In genomic region chr11:72489881-72490301, GRCm38 (mm10) we compare ENCODE assay signal across 8 mouse cellular contexts. TPM values are rescaled to one million over a fixed set of nuclear protein-coding genes. Genes with fewer than 3 reads are reported as not detected.
DNase-seq lines count a peak whose midpoint lies in the region; ATAC-seq and TF ChIP-seq lines count a peak whose summit lies in the region.

Gene Spns2, minus strand, starts transcription at chr11:72489904.

- H3K27ac ChIP-seq in forebrain, embryonic 16.5 days (ENCODE audit: low read length), result peak within 1 kb of the TSS; percentile 89
- H3K27ac ChIP-seq in layer of hippocampus, adult 2 months, result peak within 1 kb of the TSS; percentile 99

- 0 out of 2 replicates have a peak, but pooled peaks cover 2% of the 10 kb centered on the region for H3K27me3 ChIP-seq in forebrain, embryonic 16.5 days (replicated peaks; ENCODE audit: control insufficient read depth, insufficient read depth, low read length)

- peak within 1 kb of the TSS; percentile 71 for H3K9ac ChIP-seq in forebrain, embryonic 16.5 days (replicated peaks; ENCODE audit: low read depth, low read length)

- TF ChIP-seq CTCF in layer of hippocampus, adult 2 months (conservative IDR thresholded peaks at IDR 0.05), result peak; percentile 77
- TF ChIP-seq CTCF in lung, adult 2 months (IDR thresholded peaks at IDR 0.05; ENCODE audit: insufficient read depth, low read length), result 0 out of 2 replicates have a peak, but pooled peaks have one; percentile 7

- WGBS in forebrain, embryonic 16.5 days, result under 1% methylated on average over 31 of the region's 42 CpGs
- under 1% methylated on average over 38 of the region's 42 CpGs for WGBS in lung, adult 2 months

- H3K4me2 ChIP-seq in forebrain, embryonic 16.5 days (ENCODE audit: low read length), result peak within 1 kb of the TSS; percentile 61

- no peaks in the 10 kb centered on the region for H3K9me3 ChIP-seq in forebrain, embryonic 16.5 days (ENCODE audit: control insufficient read depth, low read length)

- H3K36me3 ChIP-seq in forebrain, embryonic 16.5 days (ENCODE audit: control insufficient read depth, insufficient read depth), result no peaks in the 10 kb centered on the region

- peak within 1 kb of the TSS; percentile 56 for H3K4me3 ChIP-seq in forebrain, embryonic 16.5 days (replicated peaks; ENCODE audit: low read length)
- H3K4me3 ChIP-seq in layer of hippocampus, adult 2 months, result peak within 1 kb of the TSS; percentile 65
- peak within 1 kb of the TSS; percentile 63 for H3K4me3 ChIP-seq in lung, adult 2 months (replicated peaks; ENCODE audit: extremely low read depth, low read depth, low read length)

- intact Hi-C loops in heart, postnatal 25 days (cut with DNase I), result loop anchor here (2.0 to 5.0 kb wide), 4 partner anchors 31 to 73 kb away; partner anchors contain the start of gene Mybbp1a

- H3K4me1 ChIP-seq in forebrain, embryonic 16.5 days (replicated peaks; ENCODE audit: control insufficient read depth, insufficient read depth, low read length), result peaks cover 26% of the 10 kb centered on the region
- peaks cover 11% of the 10 kb centered on the region for H3K4me1 ChIP-seq in lung, adult 2 months (ENCODE audit: control insufficient read depth, insufficient read depth, low read length)

- peak; percentile 91 for ATAC-seq in forebrain, embryonic 16.5 days
- peak; percentile 76 for ATAC-seq in neutrophil, adult 5-6 weeks (ENCODE audit: extremely low read depth, insufficient number of reproducible peaks, low FRiP score, poor library complexity, severe bottlenecking)

- peak; percentile 51 for DNase-seq in CD4-positive helper T cell, adult 2 months (ENCODE audit: low read depth, low spot score)
- peak; percentile 64 for DNase-seq in c-Kit-positive CD71-positive TER-119-positive erythroid progenitor cells, embryonic 14.5 days (ENCODE audit: low spot score)
- peak; percentile 91 for DNase-seq in heart, postnatal 25 days (ENCODE audit: low spot score)
- peak; percentile 92 to 93 for DNase-seq in layer of hippocampus, adult 2 months (ENCODE audit: low spot score in 2 of 2)
- peak; percentile 90 for DNase-seq in lung, adult 2 months
- peak; percentile 91 for DNase-seq in testis, postnatal 14 days (ENCODE audit: low spot score)

- TF ChIP-seq POLR2A in lung, adult 2 months (IDR thresholded peaks at IDR 0.05; ENCODE audit: borderline replicate concordance, extremely low read depth, low read depth, low read length), result peak; percentile 70; the same call in 1 of the 2 replicates

RNA-seq across cellular contexts. Expression of gene Spns2, which starts in this region (rescaled TPM):
- 6.6 and 9.3 TPM in 2 replicates for polyA plus RNA-seq in forebrain, embryonic 16.5 days (2015; fragmentation: Nextera tagmentation; extraction: Ambion mirVana)
- total RNA-seq in heart, postnatal 25 days (2021), result 10 to 100 TPM in 1 of 2 experiments, 1 to 10 TPM in 1; 9.2 to 12.9 TPM
- 100 to 1,000 TPM; 101 to 105 TPM for total RNA-seq in layer of hippocampus, adult 2 months (2021)
- polyA plus RNA-seq in lung, adult 2 months (2012; rRNA removed), result 103 and 126 TPM in 2 replicates
- total RNA-seq in neutrophil, adult 5-6 weeks (2017), result 15.7 and 19.3 TPM in 2 replicates

Comparison
In these comparisons a context has a peak if more than half of its experiments do, and no peak if none do; other contexts are left out.
1. Peak in every context shown above with its lines: DNase-seq, ATAC-seq, H3K4me3 ChIP-seq and H3K27ac ChIP-seq.
2. RNA of gene Spns2 (polyA plus RNA-seq): 103 to 126 TPM in lung, adult 2 months; 6.6 to 9.3 TPM in forebrain, embryonic 16.5 days; every median in the first group is over 10 times any median in the second.